Mouse (Mus musculus) neutrophil, adult 59 days (primary cell): ENCODE measurements around the gene Ttc22. TPM values are rescaled to one million over a fixed set of nuclear protein-coding genes. Genes with fewer than 3 reads are reported as not detected.

ENCODE experiments used
- total RNA-seq, 2 experiments: library from RNA; stranded (reverse); gene quantifications; 1 replicate in 1 of 2; 2 replicates in 1 of 2; pipeline ENCODE4 v1.2.4; 2023

Ttc22 gene
- total RNA-seq, result not detected

GRCm38 (mm10) chr4:106622030-106622493 lies at the start of gene Ttc22:
Ttc22 (plus strand) TSS chr4:106622432.

GRCm38 (mm10) chr4:106617056-106617455 lies 5.2 kb upstream of the Ttc22 start, which contains the start of gene Lexm:
Lexm (minus strand) TSS chr4:106617241.

DNA sequence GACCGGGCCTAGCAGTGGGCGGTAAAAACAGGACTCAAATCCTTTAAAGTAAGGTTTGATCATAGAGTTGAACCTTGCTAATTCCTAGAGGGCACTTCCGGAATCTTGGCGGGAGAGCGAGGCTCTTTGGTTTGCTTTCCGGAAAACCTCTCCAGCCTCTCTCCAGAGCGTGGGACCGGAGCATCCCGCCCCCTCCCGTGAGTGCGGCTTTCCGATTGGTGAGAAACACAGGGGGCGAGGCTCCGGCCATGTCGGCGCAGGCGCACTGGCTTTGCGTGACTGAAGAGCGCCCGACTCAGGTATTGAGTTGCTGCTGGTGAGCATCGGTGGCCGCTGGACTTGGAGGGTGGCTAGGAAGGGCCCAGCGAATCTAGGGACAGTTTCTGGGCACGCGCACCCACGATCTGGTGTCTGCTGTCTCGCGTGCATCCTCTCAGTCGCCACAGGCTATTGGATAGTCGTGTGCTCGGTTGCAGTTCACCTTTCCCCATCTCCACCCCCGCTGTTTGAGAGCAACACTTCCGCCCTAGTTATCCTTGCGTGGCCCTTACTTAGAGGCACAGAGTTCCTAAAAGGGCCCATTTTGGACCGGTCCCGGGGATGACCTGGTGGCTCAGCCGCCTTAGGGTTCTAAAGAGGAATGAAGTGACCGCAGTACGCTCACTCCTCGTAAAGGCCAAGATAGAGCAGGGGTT lies 28.7 kb downstream of the Ttc22 start, which contains the start of gene Pars2:
Pars2 (plus strand) TSS at position 237 of the 695 bp plus-strand sequence.

DNA sequence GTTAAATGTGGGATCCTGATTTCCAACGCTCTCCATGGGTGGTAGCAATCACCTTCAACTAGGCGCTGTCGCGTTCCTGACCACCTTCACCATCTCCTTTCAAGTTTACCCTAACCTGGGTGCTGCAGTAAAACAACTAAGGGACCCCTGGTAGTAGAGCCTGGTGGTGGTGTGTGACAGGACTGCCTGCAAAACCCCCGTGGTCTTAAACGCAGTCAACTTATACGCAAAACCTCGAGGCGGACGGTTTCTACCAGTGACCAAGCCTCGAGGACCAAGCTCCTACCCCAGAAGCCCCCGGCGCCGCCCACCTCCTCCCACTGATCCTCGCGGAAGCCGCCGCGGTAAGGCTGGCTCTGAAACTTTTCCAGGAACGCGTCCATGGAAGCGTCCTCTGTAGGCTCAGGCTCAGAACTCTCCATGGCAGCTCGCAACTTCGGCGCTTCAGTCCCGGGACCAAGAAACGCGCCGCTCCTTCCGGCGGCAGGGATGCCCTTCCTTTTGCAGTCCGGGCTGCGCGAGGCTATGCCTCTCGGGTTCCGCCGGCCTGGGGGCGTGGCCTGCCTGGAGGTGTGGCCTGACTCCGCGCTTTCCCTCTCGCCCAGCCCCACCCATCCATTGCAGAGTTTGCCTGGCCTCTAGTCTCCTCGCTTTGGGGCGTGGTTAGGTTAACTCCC lies 56.3 kb downstream of the Ttc22 start, which contains the start of gene Ttc4:
Ttc4 (minus strand) TSS at position 503 of the 677 bp plus-strand sequence.

Other genes starting within 250 kb of the Ttc22 start
- gene Pcsk9, start 158.1 kb upstream of the Ttc22 start, total RNA-seq, result not detected
- not detected for gene Bsnd, start 130.1 kb upstream of the Ttc22 start, total RNA-seq
- 1 to 10 TPM; 4.4 to 5.0 TPM for gene Dhcr24, start 61.4 kb upstream of the Ttc22 start, total RNA-seq
- not detected for gene Lexm, start 5.2 kb upstream of the Ttc22 start, total RNA-seq
- gene Pars2, start 28.6 kb downstream of the Ttc22 start, total RNA-seq, result 1 to 10 TPM; 1.3 to 1.6 TPM
- 10 to 100 TPM; 13.1 to 14.1 TPM for gene Ttc4, start 56.5 kb downstream of the Ttc22 start, total RNA-seq
- gene Mroh7, start 108.5 kb downstream of the Ttc22 start, total RNA-seq, result not detected
- gene Fam151a, start 111.5 kb downstream of the Ttc22 start, total RNA-seq, result not detected
- gene Acot11, start 182.6 kb downstream of the Ttc22 start, total RNA-seq, result 10 to 100 TPM in 1 of 2 experiments, 1 to 10 TPM in 1; 7.6 to 10.4 TPM